Mouse (Mus musculus) heart, embryonic 10.5 days (tissue): ENCODE measurements at regions not wholly inside any gene's neighbourhood (a gene's known extent, or its start where the extent isn't known, plus 50 kb on each side); places are given as distances from the start of the nearest gene placed in this dataset. TPM values are rescaled to one million over a fixed set of nuclear protein-coding genes. Genes with fewer than 3 reads are reported as not detected.

Source experiments
- DNase-seq: peaks from one replicate; pipeline ENCODE4 v3.0.0-alpha.2; 2017; ENCODE audit warnings: low spot score
- H3K27ac ChIP-seq: fragments of 300-500 bp; sonication (generic); 2 replicates; pipeline ENCODE4 v1.5.1; 2016; ENCODE audit warnings: mild to moderate bottlenecking
- H3K27me3 ChIP-seq: fragments of 300-500 bp; sonication (generic); 2 replicates; pipeline ENCODE4 v1.6.1; 2016; ENCODE audit warnings: mild to moderate bottlenecking; ENCODE audit not compliant: poor library complexity, insufficient read depth, severe bottlenecking
- H3K36me3 ChIP-seq: fragments of 300-500 bp; sonication (generic); 2 replicates; pipeline ENCODE4 v1.6.1; 2016; ENCODE audit warnings: mild to moderate bottlenecking, moderate library complexity
- H3K4me1 ChIP-seq: fragments of 300-500 bp; sonication (generic); 2 replicates; pipeline ENCODE4 v1.6.1; 2016; ENCODE audit warnings: mild to moderate bottlenecking
- H3K4me3 ChIP-seq: fragments of 300-500 bp; sonication (generic); 2 replicates; pipeline ENCODE4 v1.5.1; 2016; ENCODE audit warnings: mild to moderate bottlenecking, moderate library complexity
- H3K9me3 ChIP-seq: fragments of 300-500 bp; sonication (generic); 2 replicates; pipeline ENCODE4 v1.6.1; 2016; ENCODE audit warnings: mild to moderate bottlenecking, moderate library complexity
- WGBS: fragments of 180-500 bp; shearing (Covaris S2); methylation state at CpG from one replicate; pipeline ENCODE4 v1.1.7; 2016; 5-methylcytosine and 5-hydroxymethylcytosine counted together
- microRNA-seq: library from miRNA; unstranded; fragments of <30 nt; microRNA quantifications from one replicate; pipeline ENCODE4, GENCODE M21; 2017

DNA sequence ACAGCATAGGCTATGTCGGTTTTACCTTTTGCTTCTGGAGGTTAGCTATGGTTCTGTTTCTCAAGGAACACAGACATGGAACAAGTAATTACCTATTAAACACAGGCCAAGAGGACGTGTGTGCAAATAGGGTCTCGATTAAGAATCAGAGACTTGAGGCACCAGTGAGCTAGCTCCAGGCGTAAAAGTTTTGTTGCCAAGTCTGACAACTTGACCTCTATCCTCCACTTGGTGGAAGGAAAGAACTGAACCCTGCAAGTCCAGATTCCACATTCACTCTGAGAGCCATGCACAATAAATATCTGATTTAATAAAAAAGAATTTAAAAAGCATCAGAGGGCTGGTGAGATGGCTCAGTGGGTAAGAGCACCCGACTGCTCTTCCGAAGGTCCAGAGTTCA is 63.7 kb upstream of the Mpdz start:
- Histone ChIP-seq H3K4me1 (no peaks in the 10 kb centered on the region), H3K27me3 (no peaks in the 10 kb centered on the region), H3K27ac (no peak overlapping the region), H3K4me3 (no peak overlapping the region), H3K36me3 (no peaks in the 10 kb centered on the region), H3K9me3 (no peaks in the 10 kb centered on the region)
- 93% methylated on average over 6 of the region's 6 CpGs for WGBS
- DNase-seq: no peak

DNA sequence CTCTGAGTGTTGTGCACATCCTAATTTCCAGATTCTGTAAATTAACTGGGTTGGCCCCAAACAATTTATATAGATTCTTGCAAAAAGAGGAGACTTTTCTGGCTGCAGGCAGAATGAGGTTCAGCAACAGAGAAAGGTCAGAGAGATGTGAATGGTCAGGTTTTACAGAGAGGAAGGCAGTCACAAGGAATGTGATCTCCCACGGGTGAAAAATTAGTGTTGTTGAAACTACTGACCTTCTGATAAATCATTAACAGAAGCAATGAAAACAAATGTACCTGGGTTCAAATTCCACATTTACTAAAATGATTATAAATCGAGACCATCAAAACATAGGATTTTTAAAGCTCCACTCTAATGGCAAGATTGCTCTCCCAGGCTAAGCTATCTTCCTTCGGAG is 62.5 kb upstream of the Mpdz start:
- no peak overlapping the region for H3K4me3 ChIP-seq
- no peaks in the 10 kb centered on the region for H3K4me1 ChIP-seq
- H3K36me3 ChIP-seq: no peaks in the 10 kb centered on the region
- DNase-seq: no peak
- 77% methylated on average over 3 of the region's 3 CpGs for WGBS
- H3K9me3 ChIP-seq: no peaks in the 10 kb centered on the region
- H3K27me3 ChIP-seq: no peaks in the 10 kb centered on the region
- H3K27ac ChIP-seq: no peak overlapping the region

DNA sequence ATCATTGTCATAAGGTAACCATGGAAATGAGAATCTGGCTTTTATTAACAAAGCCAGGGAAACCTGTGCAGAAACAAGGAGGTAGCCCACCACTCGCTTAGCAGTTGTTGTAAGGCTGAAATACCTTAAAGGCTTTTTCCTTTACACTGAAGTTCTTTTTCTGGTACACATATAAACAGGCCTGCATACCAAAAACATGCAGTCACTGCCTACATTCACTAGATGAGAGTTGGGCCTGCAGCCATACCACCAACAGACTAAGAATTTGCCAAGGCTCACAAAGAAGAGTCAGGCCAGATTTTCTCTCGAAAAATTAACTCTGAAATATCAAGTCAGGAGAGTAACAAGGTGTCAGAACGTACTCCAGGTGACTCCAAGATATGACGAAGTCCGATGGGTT is 61.3 kb upstream of the Mpdz start:
- Histone ChIP-seq H3K27me3 (no peaks in the 10 kb centered on the region), H3K4me3 (no peak overlapping the region), H3K4me1 (no peaks in the 10 kb centered on the region), H3K27ac (no peak overlapping the region), H3K9me3 (no peaks in the 10 kb centered on the region), H3K36me3 (no peaks in the 10 kb centered on the region)
- 75% methylated on average over 5 of the region's 5 CpGs for WGBS
- no peak for DNase-seq

DNA sequence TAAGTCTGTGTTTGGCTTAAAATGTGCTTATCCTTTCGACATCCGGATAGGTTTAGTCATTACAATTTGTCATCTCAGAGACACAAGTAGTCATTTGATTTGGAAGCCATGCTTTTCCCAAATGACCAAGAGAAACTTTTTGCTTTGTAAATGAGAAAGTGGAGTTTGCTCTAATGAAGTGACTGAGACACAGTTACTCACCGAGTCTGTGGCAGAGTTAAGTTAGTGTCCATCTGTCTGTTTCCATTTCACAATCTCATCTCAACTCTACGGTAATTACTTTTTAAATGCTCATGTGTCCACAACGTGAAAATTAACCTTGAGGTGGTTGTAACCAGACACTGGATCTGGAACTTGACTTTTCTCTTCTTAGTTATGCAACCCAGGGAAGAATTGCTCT is 59.2 kb upstream of the Mpdz start:
- Histone ChIP-seq H3K4me3 (no peak overlapping the region), H3K36me3 (no peaks in the 10 kb centered on the region), H3K27ac (no peak overlapping the region), H3K27me3 (no peaks in the 10 kb centered on the region), H3K4me1 (no peaks in the 10 kb centered on the region), H3K9me3 (no peaks in the 10 kb centered on the region)
- DNase-seq: no peak
- WGBS: 80% methylated on average over 5 of the region's 5 CpGs

DNA sequence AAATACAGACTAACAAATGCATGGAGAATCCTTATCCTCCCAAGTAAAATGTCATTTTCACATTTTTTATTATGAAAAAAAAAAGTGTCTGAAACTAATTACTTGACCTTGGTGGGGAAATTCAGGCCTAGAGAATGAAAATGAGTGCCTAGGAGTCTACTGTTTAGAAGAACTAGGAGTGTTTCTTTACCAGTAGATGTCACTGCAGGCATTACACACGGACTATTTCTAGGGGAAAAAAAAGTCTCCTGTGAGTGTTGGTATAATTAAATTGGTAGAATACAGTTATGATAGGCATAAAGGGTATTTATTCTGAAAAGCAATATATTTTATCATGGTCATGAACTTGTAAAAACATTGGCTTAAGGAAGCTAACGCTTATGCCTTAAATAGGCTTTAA is 55.5 kb upstream of the Mpdz start:
- Histone ChIP-seq H3K9me3 (no peaks in the 10 kb centered on the region), H3K27me3 (no peaks in the 10 kb centered on the region), H3K36me3 (no peaks in the 10 kb centered on the region), H3K27ac (no peak overlapping the region), H3K4me1 (no peaks in the 10 kb centered on the region), H3K4me3 (no peak overlapping the region)
- no peak for DNase-seq
- WGBS: 55% methylated on average over 2 of the region's 2 CpGs

DNA sequence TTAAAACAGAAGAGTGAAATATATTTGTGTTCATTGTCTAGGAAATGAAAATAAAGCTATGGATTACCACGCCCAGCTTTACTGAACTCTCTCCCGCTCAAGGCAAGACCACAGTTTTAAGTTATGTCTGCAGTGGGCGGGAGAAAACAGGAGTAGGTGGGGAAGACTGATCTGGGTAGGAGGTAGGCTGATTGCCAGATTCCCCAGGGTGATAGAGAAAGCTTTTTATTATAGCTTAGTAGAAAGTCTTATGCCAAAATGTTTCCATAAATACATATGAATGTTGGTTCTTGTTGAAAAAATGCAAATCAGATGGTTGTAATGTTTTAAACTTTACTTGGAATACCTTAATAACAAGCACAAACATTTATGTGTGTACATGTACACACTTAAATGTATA is 50.2 kb upstream of the Mpdz start:
- DNase-seq: no peak
- Histone ChIP-seq H3K27me3 (no peaks in the 10 kb centered on the region), H3K4me3 (no peak overlapping the region), H3K9me3 (no peaks in the 10 kb centered on the region), H3K4me1 (no peaks in the 10 kb centered on the region), H3K27ac (no peak overlapping the region), H3K36me3 (no peaks in the 10 kb centered on the region)
- 86% methylated on average over 3 of the region's 3 CpGs for WGBS

Small RNAs in the stretch of these regions (microRNA-seq; reads per million reads assigned to microRNA genes)
- gene Gm22402: not detected
